Mouse (Mus musculus) layer of hippocampus, postnatal 14 days (tissue): Measurements from ENCODE around the gene Gm10024. TPM values are rescaled to one million over a fixed set of nuclear protein-coding genes. Genes with fewer than 3 reads are reported as not detected.
A peak's percentile ranks its signal among the peaks of the same experiment; 100 is the strongest.
"Not testable (repeated sequence)": the region's sequence is repeated elsewhere in the genome, so short reads cannot be mapped to it uniquely, and the experiment has no call there.

Experiments
- DNase-seq, 2 experiments: peaks; one replicate each; pipeline ENCODE4 v3.0.0; 2021 to 2022; ENCODE audit warnings: low spot score in 2 of 2, mixed read lengths in 1 of 2
- long read RNA-seq, 2 experiments: library from polyadenylated mRNA; stranded (forward); transcript quantifications; one replicate each; pipeline ENCODE4 v2.0.0; 2021
- total RNA-seq, 2 experiments: library from RNA; stranded (reverse); gene quantifications; 2 replicates each; pipeline ENCODE4 v1.2.3; 2021

Gene Gm10024
- total RNA-seq, result not detected
- long read RNA-seq, experiment 1, result 0 reads
- long read RNA-seq, experiment 2, result 0 reads

- DNase-seq, result not testable (repeated sequence)
These were observed at the start of gene Gm10024 for GRCm38 (mm10) chr10:77711157-77711556. TSS of gene Gm10024 (plus strand) at chr10:77711457.

- no peak for DNase-seq
These were observed 47.1 kb upstream of the Gm10024 start for GRCm38 (mm10) chr10:77663949-77664665.

- DNase-seq, result no peak
These were observed 44.9 kb upstream of the Gm10024 start for GRCm38 (mm10) chr10:77666342-77666741.

GRCm38 (mm10) chr10:77667402-77667801, 43.9 kb upstream of the Gm10024 start:
- DNase-seq, result no peak

- no peak for DNase-seq
These were observed 40.5 kb upstream of the Gm10024 start for GRCm38 (mm10) chr10:77670710-77671109.

GRCm38 (mm10) chr10:77671519-77671918, 39.7 kb upstream of the Gm10024 start:
- no peak for DNase-seq

- no peak for DNase-seq
These were observed 37.5 kb upstream of the Gm10024 start for GRCm38 (mm10) chr10:77673765-77674164.

- peak in 1 of 2 experiments; percentile 17 for DNase-seq
These were observed 33.7 kb upstream of the Gm10024 start for GRCm38 (mm10) chr10:77677562-77677961.

GRCm38 (mm10) chr10:77682994-77683393, 28.3 kb upstream of the Gm10024 start:
- no peak for DNase-seq

GRCm38 (mm10) chr10:77684181-77684580, 27.1 kb upstream of the Gm10024 start:
- no peak for DNase-seq

GRCm38 (mm10) chr10:77685895-77686664, 25.2 kb upstream of the Gm10024 start, which contains the start of gene Tspear:
TSS of gene Tspear (plus strand) at chr10:77686569.
- DNase-seq, result no peak

GRCm38 (mm10) chr10:77687021-77687420, 24.2 kb upstream of the Gm10024 start:
- DNase-seq, result no peak

- not testable (repeated sequence) for DNase-seq
These were observed 20.9 kb upstream of the Gm10024 start, which contains the start of gene Gm19402 for GRCm38 (mm10) chr10:77690356-77690807. TSS of gene Gm19402 (minus strand) at chr10:77690757.

GRCm38 (mm10) chr10:77697133-77697532, 14.1 kb upstream of the Gm10024 start, which contains the start of gene Gm9508:
TSS of gene Gm9508 (minus strand) at chr10:77697233.
- no peak for DNase-seq

GRCm38 (mm10) chr10:77706326-77706725, 4.9 kb upstream of the Gm10024 start, which contains the start of gene Gm10272:
TSS of gene Gm10272 (plus strand) at chr10:77706626.
- no peak for DNase-seq

- no peak for DNase-seq
These were observed 1.4 kb upstream of the Gm10024 start for GRCm38 (mm10) chr10:77709831-77710230.

- DNase-seq, result no peak
These were observed 2.5 kb downstream of the Gm10024 start for GRCm38 (mm10) chr10:77713734-77714133.

GRCm38 (mm10) chr10:77715507-77715906, 4.2 kb downstream of the Gm10024 start, which contains the start of gene Gm10142:
TSS of gene Gm10142 (plus strand) at chr10:77715807.
- DNase-seq, result no peak

GRCm38 (mm10) chr10:77720299-77720698, 9.0 kb downstream of the Gm10024 start, which contains the start of gene Krtap12-1:
TSS of gene Krtap12-1 (plus strand) at chr10:77720599.
- DNase-seq, result not testable (repeated sequence)

- DNase-seq, result no peak
These were observed 13.6 kb downstream of the Gm10024 start for GRCm38 (mm10) chr10:77724855-77725254.

GRCm38 (mm10) chr10:77726186-77726585, 14.9 kb downstream of the Gm10024 start, which contains the start of gene Gm10100:
TSS of gene Gm10100 (plus strand) at chr10:77726486.
- DNase-seq, result no peak

GRCm38 (mm10) chr10:77728280-77728679, 17.0 kb downstream of the Gm10024 start:
- DNase-seq, result no peak
